Mouse (Mus musculus) central nervous system, embryonic 18 days (tissue): Measurements from ENCODE around the gene Hoxa13. TPM values are rescaled to one million over a fixed set of nuclear protein-coding genes. Genes with fewer than 3 reads are reported as not detected.

Source experiments
- polyA plus RNA-seq: library from polyadenylated mRNA; depleted of rRNA; stranded (reverse); fragments of >200 nt; gene quantifications from 2 replicates; pipeline ENCODE4 v1.2.3, GENCODE M21; 2012; rRNA removed

Hoxa13 gene
- not detected in 2 replicates for polyA plus RNA-seq

GRCm38 (mm10) chr6:52260654-52261575 lies at the start of gene Hoxa13:
Gene Hoxa13, minus strand, starts transcription at chr6:52260880.

GRCm38 (mm10) chr6:52245757-52246142 lies 14.9 kb downstream of the Hoxa13 start, which contains the start of gene Hoxa11:
Gene Hoxa11, minus strand, starts transcription at chr6:52245810.

GRCm38 (mm10) chr6:52240389-52241000 lies 20.2 kb downstream of the Hoxa13 start, which contains the start of gene Hoxa10:
Gene Hoxa10, minus strand, starts transcription at chr6:52240854.

GRCm38 (mm10) chr6:52230516-52231165 lies 30.0 kb downstream of the Hoxa13 start, which contains the start of gene Hoxa9:
Gene Hoxa9, minus strand, starts transcription at chr6:52231089.

GRCm38 (mm10) chr6:52221337-52221992 lies 39.2 kb downstream of the Hoxa13 start, which contains the start of gene Hoxa7:
Gene Hoxa7, minus strand, starts transcription at chr6:52221854.

GRCm38 (mm10) chr6:52213119-52213986 lies 47.3 kb downstream of the Hoxa13 start, which contains the start of the genes Hoxa3 and Gm28308:
Gene Hoxa3, minus strand, starts transcription at chr6:52213336.
Gene Gm28308, minus strand, starts transcription at chr6:52213339.

GRCm38 (mm10) chr6:52208072-52208867 lies 52.4 kb downstream of the Hoxa13 start, which contains the start of gene Hoxa6:
Gene Hoxa6, minus strand, starts transcription at chr6:52208722.

Other genes with a start within 250 kb of the Hoxa13 start
- 7.5 and 8.6 TPM in 2 replicates for gene Skap2, start 248.3 kb downstream of the Hoxa13 start, polyA plus RNA-seq
- 0.11 and 0.14 TPM in 2 replicates for gene Hoxa1, start 102.6 kb downstream of the Hoxa13 start, polyA plus RNA-seq
- gene Hoxa2, start 96.0 kb downstream of the Hoxa13 start, polyA plus RNA-seq = 0.32 and 2.1 TPM in 2 replicates
- 0.04 TPM in 1 of 2 replicates, not detected in the other for gene 5730596B20Rik, start 83.4 kb downstream of the Hoxa13 start, polyA plus RNA-seq
- gene Hoxa4, start 69.1 kb downstream of the Hoxa13 start, polyA plus RNA-seq = 0.44 TPM in 1 of 2 replicates, not detected in the other
- 0.05 and 0.43 TPM in 2 replicates for gene Hoxa5, start 56.3 kb downstream of the Hoxa13 start, polyA plus RNA-seq
- not detected in 2 replicates for gene Hoxa6, start 52.2 kb downstream of the Hoxa13 start, polyA plus RNA-seq
- 0.10 and 0.80 TPM in 2 replicates for gene Hoxa3, start 47.5 kb downstream of the Hoxa13 start, polyA plus RNA-seq
- not detected in 2 replicates for gene Gm28308, start 47.5 kb downstream of the Hoxa13 start, polyA plus RNA-seq
- not detected in 2 replicates for gene Hoxa7, start 39.0 kb downstream of the Hoxa13 start, polyA plus RNA-seq
- 0.08 TPM in 1 of 2 replicates, not detected in the other for gene Hoxa9, start 29.8 kb downstream of the Hoxa13 start, polyA plus RNA-seq
- not detected in 2 replicates for gene Hoxa10, start 20.0 kb downstream of the Hoxa13 start, polyA plus RNA-seq
- not detected in 2 replicates for gene Hoxa11, start 15.1 kb downstream of the Hoxa13 start, polyA plus RNA-seq
- gene Evx1, start 52.6 kb upstream of the Hoxa13 start, polyA plus RNA-seq = 0.51 and 0.69 TPM in 2 replicates